Mouse (Mus musculus): Measurements from ENCODE around the gene Hmgcl. TPM values are rescaled to one million over a fixed set of nuclear protein-coding genes. Genes with fewer than 3 reads are reported as not detected.
"Not testable (repeated sequence)": the region's sequence is repeated elsewhere in the genome, so short reads cannot be mapped to it uniquely, and the experiment has no call there.

The Hmgcl gene
- polyA plus RNA-seq, 1 experiment from 2014 or later, result 107 TPM

- Histone ChIP-seq H3K27ac (no peak overlapping the region), H3K4me3 (replicated peaks; ENCODE audit: low read depth, low read length) (no peak overlapping the region), H3K9ac (ENCODE audit: low read depth, low read length) (no peak overlapping the region), H3K36me3 (ENCODE audit: insufficient read depth, low read length) (0 out of 2 replicates have a peak, but pooled peaks cover 35% of the 10 kb centered on the region), H3K4me1 (replicated peaks; ENCODE audit: insufficient read depth, low read length) (no peaks in the 10 kb centered on the region), H3K27me3 (ENCODE audit: insufficient read depth, low read length) (no peaks in the 10 kb centered on the region), H3K9me3 (replicated peaks; ENCODE audit: low read length) (no peaks in the 10 kb centered on the region), H3K4me2 (ENCODE audit: low read length) (no peak overlapping the region)
- DNase-seq (ENCODE audit: low spot score) (no peak), ATAC-seq (replicated peaks; ENCODE audit: low FRiP score, low read depth) (no peak)
- TF ChIP-seq CTCF (IDR thresholded peaks at IDR 0.05; ENCODE audit: low read depth), result no peak
- WGBS, result 94% methylated on average over 8 of the region's 8 CpGs
These were observed 16.0 kb upstream of the Hmgcl start for GRCm38 (mm10) chr4:135930239-135930638.

GRCm38 (mm10) chr4:135931832-135932231, 14.4 kb upstream of the Hmgcl start:
- peak; percentile 81 for TF ChIP-seq CTCF (IDR thresholded peaks at IDR 0.05; ENCODE audit: low read depth)
- 0 out of 2 replicates have a peak, but pooled peaks cover 24% of the 10 kb centered on the region for H3K36me3 ChIP-seq (ENCODE audit: insufficient read depth, low read length)
- no peak overlapping the region for H3K9ac ChIP-seq (ENCODE audit: low read depth, low read length)
- H3K9me3 ChIP-seq (replicated peaks; ENCODE audit: low read length), result no peaks in the 10 kb centered on the region
- ATAC-seq (replicated peaks; ENCODE audit: low FRiP score, low read depth) (no peak), DNase-seq (ENCODE audit: low spot score) (peak; percentile 55)
- H3K4me3 ChIP-seq (replicated peaks; ENCODE audit: low read depth, low read length), result no peak overlapping the region
- WGBS, result 66% methylated on average over 5 of the region's 5 CpGs
- no peak overlapping the region for H3K27ac ChIP-seq
- H3K4me2 ChIP-seq (ENCODE audit: low read length), result no peak overlapping the region
- H3K27me3 ChIP-seq (ENCODE audit: insufficient read depth, low read length), result no peaks in the 10 kb centered on the region
- H3K4me1 ChIP-seq (replicated peaks; ENCODE audit: insufficient read depth, low read length), result no peaks in the 10 kb centered on the region

GRCm38 (mm10) chr4:135934708-135935500, 11.3 kb upstream of the Hmgcl start:
- H3K4me3 ChIP-seq (replicated peaks; ENCODE audit: low read depth, low read length), result no peak overlapping the region
- H3K4me1 ChIP-seq (replicated peaks; ENCODE audit: insufficient read depth, low read length), result no peaks in the 10 kb centered on the region
- H3K27ac ChIP-seq, result no peak overlapping the region
- H3K27me3 ChIP-seq (ENCODE audit: insufficient read depth, low read length), result no peaks in the 10 kb centered on the region
- no peak for TF ChIP-seq CTCF (IDR thresholded peaks at IDR 0.05; ENCODE audit: low read depth)
- no peaks in the 10 kb centered on the region for H3K9me3 ChIP-seq (replicated peaks; ENCODE audit: low read length)
- no peak for ATAC-seq (replicated peaks; ENCODE audit: low FRiP score, low read depth)
- H3K4me2 ChIP-seq (ENCODE audit: low read length), result no peak overlapping the region
- H3K36me3 ChIP-seq (ENCODE audit: insufficient read depth, low read length), result 0 out of 2 replicates have a peak, but pooled peaks cover 29% of the 10 kb centered on the region
- WGBS, result 57% methylated on average over 12 of the region's 12 CpGs
- DNase-seq (ENCODE audit: low spot score), result peak; percentile 39
- no peak overlapping the region for H3K9ac ChIP-seq (ENCODE audit: low read depth, low read length)

- H3K4me2 ChIP-seq (ENCODE audit: low read length), result no peak overlapping the region
- WGBS, result 74% methylated on average over 5 of the region's 5 CpGs
- no peak for TF ChIP-seq CTCF (IDR thresholded peaks at IDR 0.05; ENCODE audit: low read depth)
- no peaks in the 10 kb centered on the region for H3K27me3 ChIP-seq (ENCODE audit: insufficient read depth, low read length)
- no peaks in the 10 kb centered on the region for H3K4me1 ChIP-seq (replicated peaks; ENCODE audit: insufficient read depth, low read length)
- no peaks in the 10 kb centered on the region for H3K9me3 ChIP-seq (replicated peaks; ENCODE audit: low read length)
- 0 out of 2 replicates have a peak, but pooled peaks cover 32% of the 10 kb centered on the region for H3K36me3 ChIP-seq (ENCODE audit: insufficient read depth, low read length)
- ATAC-seq (replicated peaks; ENCODE audit: low FRiP score, low read depth) (no peak), DNase-seq (ENCODE audit: low spot score) (no peak)
- no peak overlapping the region for H3K27ac ChIP-seq
- H3K4me3 ChIP-seq (replicated peaks; ENCODE audit: low read depth, low read length), result no peak overlapping the region
- no peak overlapping the region for H3K9ac ChIP-seq (ENCODE audit: low read depth, low read length)
These were observed 10.7 kb upstream of the Hmgcl start for GRCm38 (mm10) chr4:135935502-135935901.

- no peak for ATAC-seq (replicated peaks; ENCODE audit: low FRiP score, low read depth)
- Histone ChIP-seq H3K27ac (no peak overlapping the region), H3K4me1 (replicated peaks; ENCODE audit: insufficient read depth, low read length) (no peaks in the 10 kb centered on the region), H3K4me2 (ENCODE audit: low read length) (no peak overlapping the region), H3K9me3 (replicated peaks; ENCODE audit: low read length) (no peaks in the 10 kb centered on the region), H3K36me3 (ENCODE audit: insufficient read depth, low read length) (0 out of 2 replicates have a peak, but pooled peaks cover 23% of the 10 kb centered on the region), H3K9ac (ENCODE audit: low read depth, low read length) (no peak overlapping the region), H3K4me3 (replicated peaks; ENCODE audit: low read depth, low read length) (no peak overlapping the region), H3K27me3 (ENCODE audit: insufficient read depth, low read length) (no peaks in the 10 kb centered on the region)
- no peak for DNase-seq (ENCODE audit: low spot score)
- WGBS, result 69% methylated on average over 7 of the region's 7 CpGs
- TF ChIP-seq CTCF (IDR thresholded peaks at IDR 0.05; ENCODE audit: low read depth), result no peak
These were observed 7.4 kb upstream of the Hmgcl start for GRCm38 (mm10) chr4:135938858-135939257.

GRCm38 (mm10) chr4:135941026-135941425, 5.2 kb upstream of the Hmgcl start:
- H3K4me1 ChIP-seq (replicated peaks; ENCODE audit: insufficient read depth, low read length); ATAC-seq (replicated peaks; ENCODE audit: low FRiP score, low read depth); H3K27ac ChIP-seq; H3K27me3 ChIP-seq (ENCODE audit: insufficient read depth, low read length); H3K4me2 ChIP-seq (ENCODE audit: low read length); H3K4me3 ChIP-seq (replicated peaks; ENCODE audit: low read depth, low read length); DNase-seq (ENCODE audit: low spot score); H3K9me3 ChIP-seq (replicated peaks; ENCODE audit: low read length); H3K9ac ChIP-seq (ENCODE audit: low read depth, low read length): not testable (repeated sequence)
- 0 out of 2 replicates have a peak, but pooled peaks cover 13% of the 10 kb centered on the region for H3K36me3 ChIP-seq (ENCODE audit: insufficient read depth, low read length)
- WGBS, result 86% methylated on average over 8 of the region's 8 CpGs
- peak; percentile 39; the same call in 1 of the 2 replicates for TF ChIP-seq CTCF (IDR thresholded peaks at IDR 0.05; ENCODE audit: low read depth)

All from kidney, postnatal 0 days (tissue).